Comparison of ENCODE assay signal across 8 mouse cellular contexts in genomic region chr17:28697290-28698195, GRCm38 (mm10). TPM values are rescaled to one million over a fixed set of nuclear protein-coding genes. Genes with fewer than 3 reads are reported as not detected.
DNase-seq lines count a peak whose midpoint lies in the region; ATAC-seq and TF ChIP-seq lines count a peak whose summit lies in the region.

No protein-coding gene starts in this region.

- no peaks in the 10 kb centered on the region for H3K27me3 ChIP-seq in hindbrain, embryonic 10.5 days (ENCODE audit: insufficient read depth, poor library complexity, severe bottlenecking)
- no peaks in the 10 kb centered on the region for H3K27me3 ChIP-seq in hindbrain, embryonic 14.5 days (ENCODE audit: control insufficient read depth, insufficient read depth, low read length)
- no peaks in the 10 kb centered on the region for H3K27me3 ChIP-seq in thymus, adult 2 months (ENCODE audit: control insufficient read depth, insufficient read depth, low read length)
- no peaks in the 10 kb centered on the region for H3K27me3 ChIP-seq in liver, embryonic 14.5 days (ENCODE audit: control insufficient read depth, insufficient read depth, low read length)
- H3K27me3 ChIP-seq in stomach, embryonic 14.5 days (ENCODE audit: control insufficient read depth, insufficient read depth, low read length): no peaks in the 10 kb centered on the region

- 86% methylated on average over 13 of the region's 13 CpGs for WGBS in hindbrain, embryonic 10.5 days
- 81% methylated on average over 13 of the region's 13 CpGs for WGBS in hindbrain, embryonic 14.5 days
- WGBS in thymus, adult 2 months: 47% methylated on average over 13 of the region's 13 CpGs
- 38% methylated on average over 13 of the region's 13 CpGs for WGBS in liver, embryonic 14.5 days (ENCODE audit: insufficient replicate concordance)
- 43% methylated on average over 13 of the region's 13 CpGs for WGBS in stomach, embryonic 14.5 days

- no peak for TF ChIP-seq POLR2A in thymus, adult 2 months (IDR thresholded peaks at IDR 0.05; ENCODE audit: control insufficient read depth, extremely low read depth, insufficient read depth, low read length, poor library complexity)

- DNase-seq in hindbrain, embryonic 10.5 days (ENCODE audit: low spot score): no peak
- DNase-seq in hindbrain, embryonic 14.5 days (ENCODE audit: low spot score): no peak
- peak; percentile 14 for DNase-seq in thymus, adult 2 months
- no peak for DNase-seq in thymus, adult 18-20 months
- DNase-seq in liver, embryonic 14.5 days (ENCODE audit: low read depth in 3 of 3, low spot score in 3 of 3): peak in 1 of 3 experiments; percentile 66
- no peak for DNase-seq in adrenal gland, adult 8-10 months

- H3K9me3 ChIP-seq in hindbrain, embryonic 10.5 days: no peaks in the 10 kb centered on the region
- no peaks in the 10 kb centered on the region for H3K9me3 ChIP-seq in hindbrain, embryonic 14.5 days (ENCODE audit: control insufficient read depth, low read length)
- H3K9me3 ChIP-seq in liver, embryonic 14.5 days (ENCODE audit: control insufficient read depth, low read length): no peaks in the 10 kb centered on the region
- no peaks in the 10 kb centered on the region for H3K9me3 ChIP-seq in stomach, embryonic 14.5 days (ENCODE audit: control insufficient read depth, low read depth, low read length)

- no peak overlapping the region for H3K4me3 ChIP-seq in hindbrain, embryonic 10.5 days
- no peak overlapping the region for H3K4me3 ChIP-seq in hindbrain, embryonic 14.5 days (replicated peaks; ENCODE audit: low read length)
- no peak overlapping the region for H3K4me3 ChIP-seq in thymus, adult 2 months (ENCODE audit: control insufficient read depth, insufficient read depth, low read length)
- no peak overlapping the region for H3K4me3 ChIP-seq in liver, embryonic 14.5 days (ENCODE audit: insufficient read depth in 1 of 2, low read depth in 2 of 2, low read length in 2 of 2)
- no peak overlapping the region for H3K4me3 ChIP-seq in stomach, embryonic 14.5 days (ENCODE audit: low read depth, low read length)

- no peak overlapping the region for H3K9ac ChIP-seq in hindbrain, embryonic 14.5 days
- H3K9ac ChIP-seq in liver, embryonic 14.5 days (replicated peaks): 0 out of 2 replicates have a peak overlapping the region, but pooled peaks have one; percentile 23
- H3K9ac ChIP-seq in stomach, embryonic 14.5 days (replicated peaks; ENCODE audit: low read depth, low read length): no peak overlapping the region

- ATAC-seq in hindbrain, embryonic 14.5 days (ENCODE audit: low FRiP score): no peak
- peak; percentile 45 for ATAC-seq in common myeloid progenitor, adult 5-6 weeks (replicated peaks; ENCODE audit: low read depth, poor library complexity, severe bottlenecking)
- peak; percentile 49 for ATAC-seq in liver, embryonic 14.5 days (ENCODE audit: insufficient read depth)
- ATAC-seq in stomach, embryonic 14.5 days (ENCODE audit: insufficient number of reproducible peaks, insufficient read depth, low FRiP score, low read depth): peak; percentile 75

- no peak overlapping the region for H3K4me2 ChIP-seq in hindbrain, embryonic 14.5 days (replicated peaks)
- H3K4me2 ChIP-seq in liver, embryonic 14.5 days (ENCODE audit: low read depth): peak overlapping the region; percentile 45
- no peak overlapping the region for H3K4me2 ChIP-seq in stomach, embryonic 14.5 days (replicated peaks; ENCODE audit: low read depth, low read length)

- H3K27ac ChIP-seq in hindbrain, embryonic 10.5 days: peak overlapping the region; percentile 9; the same call in 1 of the 2 replicates
- H3K27ac ChIP-seq in hindbrain, embryonic 14.5 days: no peak overlapping the region
- peak overlapping the region; percentile 36; the same call in 1 of the 2 replicates for H3K27ac ChIP-seq in thymus, adult 2 months (ENCODE audit: control insufficient read depth, insufficient read depth, low read length)
- H3K27ac ChIP-seq in liver, embryonic 14.5 days: peak overlapping the region; percentile 12; the same call in 1 of the 2 replicates
- no peak overlapping the region for H3K27ac ChIP-seq in stomach, embryonic 14.5 days (ENCODE audit: low read length)

- H3K4me1 ChIP-seq in hindbrain, embryonic 10.5 days (replicated peaks): peaks cover 41% of the 10 kb centered on the region
- peaks cover 23% of the 10 kb centered on the region for H3K4me1 ChIP-seq in hindbrain, embryonic 14.5 days (replicated peaks; ENCODE audit: control insufficient read depth, insufficient read depth, low read length)
- H3K4me1 ChIP-seq in thymus, adult 2 months (replicated peaks; ENCODE audit: control insufficient read depth, insufficient read depth, low read length): peaks cover 23% of the 10 kb centered on the region
- peaks cover 43 to 58% of the 10 kb centered on the region in 2 experiments for H3K4me1 ChIP-seq in liver, embryonic 14.5 days (replicated peaks; ENCODE audit: control insufficient read depth in 2 of 2, insufficient read depth in 2 of 2, low read length in 1 of 2)
- peaks cover 36% of the 10 kb centered on the region for H3K4me1 ChIP-seq in stomach, embryonic 14.5 days (ENCODE audit: control insufficient read depth, insufficient read depth, low read length)

- no peak for TF ChIP-seq CTCF in thymus, adult 2 months (IDR thresholded peaks at IDR 0.05; ENCODE audit: borderline replicate concordance, control insufficient read depth, extremely low read depth, insufficient read depth, low read length, poor library complexity)
- TF ChIP-seq CTCF in liver, embryonic 14.5 days (IDR thresholded peaks at IDR 0.05; ENCODE audit: low read depth): no peak

- TF ChIP-seq EP300 in liver, embryonic 14.5 days (IDR thresholded peaks at IDR 0.05; ENCODE audit: low read depth): no peak

- H3K36me3 ChIP-seq in hindbrain, embryonic 10.5 days: peaks cover 4% of the 10 kb centered on the region; the same call in 1 of the 2 replicates
- no peaks in the 10 kb centered on the region for H3K36me3 ChIP-seq in hindbrain, embryonic 14.5 days (replicated peaks; ENCODE audit: control insufficient read depth, insufficient read depth)
- H3K36me3 ChIP-seq in thymus, adult 2 months (ENCODE audit: control insufficient read depth, insufficient read depth, low read length): no peaks in the 10 kb centered on the region
- 0 out of 2 replicates have a peak, but pooled peaks cover 6% of the 10 kb centered on the region for H3K36me3 ChIP-seq in liver, embryonic 14.5 days (replicated peaks; ENCODE audit: control insufficient read depth, insufficient read depth, low read depth)
- no peaks in the 10 kb centered on the region; the same call in 1 of the 2 replicates for H3K36me3 ChIP-seq in stomach, embryonic 14.5 days (ENCODE audit: control insufficient read depth, insufficient read depth, low read length)

RNA-seq across cellular contexts. Expression of gene Mapk14, which starts 6.4 kb away (rescaled TPM):
- 39.2 and 43.9 TPM in 2 replicates for polyA plus RNA-seq in hindbrain, embryonic 10.5 days (2016; fragmentation: Nextera tagmentation; extraction: Ambion mirVana)
- 34.1 and 36.5 TPM in 2 replicates for polyA plus RNA-seq in hindbrain, embryonic 14.5 days (2014; fragmentation: Nextera tagmentation; extraction: Ambion mirVana)
- 121 and 131 TPM in 2 replicates for polyA plus RNA-seq in thymus, adult 2 months (2012; rRNA removed)
- total RNA-seq in common myeloid progenitor, adult 5-6 weeks (2017): 81.4 and 94.2 TPM in 2 replicates
- 30.3 and 37.8 TPM in 2 replicates for polyA plus RNA-seq in liver, embryonic 14.5 days (2012; rRNA removed)
- 33.2 and 36.1 TPM in 2 replicates for polyA plus RNA-seq in liver, embryonic 14.5 days (2014; fragmentation: Nextera tagmentation; extraction: Ambion mirVana)
- polyA plus RNA-seq in stomach, embryonic 14.5 days (2014; fragmentation: Nextera tagmentation; extraction: Ambion mirVana): 51.9 and 53.4 TPM in 2 replicates
- total RNA-seq in adrenal gland, adult 8-10 months (2022): 10 to 100 TPM; 71.9 to 99.0 (median 78.8) TPM

RNA-seq across cellular contexts. Expression of gene Slc26a8, which starts 7.5 kb away (rescaled TPM):
- 0.41 and 0.51 TPM in 2 replicates for polyA plus RNA-seq in hindbrain, embryonic 10.5 days (2016; fragmentation: Nextera tagmentation; extraction: Ambion mirVana)
- 1.8 and 2.3 TPM in 2 replicates for polyA plus RNA-seq in hindbrain, embryonic 14.5 days (2014; fragmentation: Nextera tagmentation; extraction: Ambion mirVana)
- 0.75 and 0.93 TPM in 2 replicates for polyA plus RNA-seq in thymus, adult 2 months (2012; rRNA removed)
- 1.1 TPM in 1 of 2 replicates, not detected in the other for total RNA-seq in common myeloid progenitor, adult 5-6 weeks (2017)
- polyA plus RNA-seq in liver, embryonic 14.5 days (2012; rRNA removed): 0.26 and 0.35 TPM in 2 replicates
- 0.11 and 0.21 TPM in 2 replicates for polyA plus RNA-seq in liver, embryonic 14.5 days (2014; fragmentation: Nextera tagmentation; extraction: Ambion mirVana)
- polyA plus RNA-seq in stomach, embryonic 14.5 days (2014; fragmentation: Nextera tagmentation; extraction: Ambion mirVana): 0.94 and 1.9 TPM in 2 replicates
- total RNA-seq in adrenal gland, adult 8-10 months (2022): 1 to 10 TPM; 1.4 to 3.1 (median 2.5) TPM

RNA-seq across cellular contexts. Expression of gene AC170998.1, which starts 28.3 kb away (rescaled TPM):
- 1.4 and 3.2 TPM in 2 replicates for polyA plus RNA-seq in hindbrain, embryonic 10.5 days (2016; fragmentation: Nextera tagmentation; extraction: Ambion mirVana)
- 0.98 and 2.0 TPM in 2 replicates for polyA plus RNA-seq in hindbrain, embryonic 14.5 days (2014; fragmentation: Nextera tagmentation; extraction: Ambion mirVana)
- polyA plus RNA-seq in thymus, adult 2 months (2012; rRNA removed): 0.59 and 0.65 TPM in 2 replicates
- total RNA-seq in common myeloid progenitor, adult 5-6 weeks (2017): 3.4 TPM in 1 of 2 replicates, not detected in the other
- 0.06 and 0.58 TPM in 2 replicates for polyA plus RNA-seq in liver, embryonic 14.5 days (2012; rRNA removed)
- 0.40 and 0.74 TPM in 2 replicates for polyA plus RNA-seq in liver, embryonic 14.5 days (2014; fragmentation: Nextera tagmentation; extraction: Ambion mirVana)
- 4.2 and 5.4 TPM in 2 replicates for polyA plus RNA-seq in stomach, embryonic 14.5 days (2014; fragmentation: Nextera tagmentation; extraction: Ambion mirVana)
- 1 to 10 TPM in 3 of 4 experiments, under 1 TPM in 1; 0.58 to 3.7 (median 2.1) TPM for total RNA-seq in adrenal gland, adult 8-10 months (2022)

Comparison
In these comparisons a context has a peak if more than half of its experiments do, and no peak if none do; other contexts are left out.
1. H3K27ac ChIP-seq: peak in hindbrain, embryonic 10.5 days (single experiment), thymus, adult 2 months (single experiment) and liver, embryonic 14.5 days (single experiment); none in hindbrain, embryonic 14.5 days (single experiment) and stomach, embryonic 14.5 days (single experiment).